Mouse (Mus musculus) spleen, postnatal 36 days (tissue): ENCODE results near the gene Zscan26.
"Not testable (repeated sequence)": the region's sequence is repeated elsewhere in the genome, so short reads cannot be mapped to it uniquely, and the experiment has no call there.

Experiments used
- DNase-seq, 2 experiments: peaks; one replicate each; pipeline ENCODE4 v3.0.0; 2022; ENCODE audit warnings: low spot score in 2 of 2, mixed read lengths in 1 of 2

Zscan26 gene

DNA sequence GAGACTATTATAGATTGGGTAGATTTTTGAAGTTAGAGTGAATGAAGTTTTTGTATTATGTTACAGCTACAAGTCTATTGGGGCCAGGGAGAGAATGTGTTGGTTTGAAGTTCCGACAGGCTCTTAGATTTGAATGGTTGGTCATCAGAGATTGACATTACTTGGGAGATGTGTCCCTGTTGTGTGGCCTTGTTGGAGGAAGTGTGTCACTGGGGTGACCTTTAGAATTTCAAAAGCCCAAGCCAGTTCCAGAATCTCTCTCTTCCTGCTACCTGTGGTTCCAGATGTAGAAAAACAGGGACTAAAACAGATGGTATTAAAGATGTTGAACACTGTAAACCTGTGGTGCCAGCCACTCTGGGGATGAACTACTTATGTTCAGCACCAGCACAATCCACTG, 25.9 kb downstream of the Zscan26 start:
- no peak for DNase-seq

DNA sequence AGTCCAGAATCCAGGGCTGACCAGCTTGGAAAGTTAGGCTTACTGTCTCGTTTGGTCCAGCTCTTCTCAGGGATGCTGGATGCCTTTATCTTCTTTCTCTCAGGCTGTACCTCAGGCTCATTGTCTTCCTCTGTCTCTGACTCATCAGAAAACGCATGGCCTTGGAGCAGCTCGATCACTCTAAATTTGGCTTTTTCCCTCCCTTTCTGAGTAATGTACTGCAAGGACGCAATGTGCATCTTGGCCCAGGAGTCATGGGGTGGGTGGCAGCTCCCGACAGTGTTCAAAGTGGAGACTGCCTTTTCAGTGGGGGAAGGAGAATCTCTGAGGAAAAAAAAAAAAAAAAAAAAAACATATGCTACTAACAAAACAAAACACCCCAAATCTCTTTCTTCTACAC, 30.2 kb downstream of the Zscan26 start:
- no peak for DNase-seq

DNA sequence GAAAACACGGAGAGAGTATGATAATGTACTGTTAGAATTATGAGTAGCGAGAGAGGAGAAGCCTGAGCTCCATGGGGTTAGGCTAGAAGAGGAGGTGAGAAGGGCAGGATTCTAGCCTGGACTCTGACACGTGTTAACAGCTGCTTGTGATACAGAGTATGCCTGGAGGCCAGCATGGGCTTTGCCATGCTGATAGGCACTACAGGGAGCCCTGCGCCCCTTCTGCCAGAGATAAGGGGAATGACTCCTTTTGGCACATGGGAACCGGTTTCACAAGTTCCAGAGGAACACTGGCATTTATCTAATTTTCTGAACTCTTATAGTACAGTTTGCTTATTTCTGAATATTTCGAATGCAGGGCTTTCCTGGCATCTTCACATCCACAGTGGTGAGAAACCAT, 34.7 kb downstream of the Zscan26 start:
- DNase-seq, result no peak

DNA sequence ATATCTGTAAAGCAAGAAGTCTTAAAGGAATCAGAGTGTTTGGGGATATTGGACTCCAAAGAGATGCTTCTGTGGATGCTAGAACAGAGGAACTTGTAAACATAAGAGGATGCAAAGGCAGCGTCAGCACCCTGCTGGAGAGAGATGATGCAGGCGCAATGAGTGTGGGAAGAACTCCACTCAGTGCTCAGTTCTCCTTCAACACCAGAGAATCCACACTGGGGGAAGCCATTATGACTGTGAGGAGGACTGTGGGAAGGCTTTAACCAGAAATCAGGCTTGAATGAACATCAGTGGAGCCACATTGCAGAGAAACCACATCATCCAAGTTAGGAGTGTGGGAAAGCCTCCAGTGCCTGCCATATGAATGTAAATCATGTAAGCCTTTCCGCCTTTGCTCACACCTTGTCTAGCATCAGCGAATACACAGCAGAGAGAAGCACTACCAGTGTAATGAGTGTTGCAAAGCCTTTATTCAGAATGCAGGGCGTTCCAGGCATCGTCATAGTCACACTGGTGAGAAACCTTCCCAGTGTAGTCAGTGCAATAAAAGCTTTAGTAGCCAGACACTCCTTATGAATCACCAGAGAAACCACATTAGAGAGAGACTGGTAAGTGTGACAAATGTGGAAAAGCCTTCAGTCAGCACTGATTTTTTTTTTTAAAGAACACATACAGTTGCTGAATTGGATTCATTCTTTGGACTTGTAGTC, 36.1 kb downstream of the Zscan26 start:
- no peak for DNase-seq

DNA sequence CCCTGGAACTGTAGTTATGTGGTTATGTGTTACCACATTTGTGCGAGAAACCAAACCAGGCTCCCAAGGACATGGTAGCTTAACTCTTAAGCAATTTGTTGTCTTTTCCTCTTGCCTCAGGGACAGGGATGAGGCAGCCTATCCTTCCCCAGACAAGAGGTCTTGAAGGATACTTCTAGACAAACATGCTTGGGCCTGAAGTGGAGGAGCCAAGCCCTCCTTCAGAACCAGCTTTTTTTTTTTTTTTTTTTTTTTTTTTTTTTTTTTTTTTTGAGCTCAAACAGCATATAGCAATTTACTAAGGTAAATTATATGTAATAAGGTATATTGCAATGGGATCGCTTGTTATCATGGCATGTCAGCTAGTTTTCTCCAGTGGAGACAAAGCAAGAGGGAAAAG, 37.8 kb downstream of the Zscan26 start:
- no peak for DNase-seq

DNA sequence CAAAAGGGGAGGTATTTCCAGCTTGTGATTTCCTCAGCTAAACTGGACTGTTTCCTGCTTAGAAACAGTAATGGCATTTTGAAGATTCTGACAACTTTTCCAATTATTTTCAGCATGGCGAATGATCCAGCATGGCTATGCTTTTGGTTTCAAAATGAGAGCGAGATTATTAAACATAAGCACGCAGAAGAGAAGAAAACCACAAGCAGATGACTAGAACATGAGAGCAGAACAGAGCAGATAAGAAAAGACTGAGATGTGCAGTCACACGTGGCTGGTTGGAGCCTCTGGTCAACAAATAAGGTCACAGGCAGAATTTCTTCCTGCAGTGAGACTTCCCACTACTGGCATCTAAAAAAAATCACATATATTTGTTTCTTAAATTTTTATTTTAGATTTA, 38.3 kb downstream of the Zscan26 start:
- no peak for DNase-seq

DNA sequence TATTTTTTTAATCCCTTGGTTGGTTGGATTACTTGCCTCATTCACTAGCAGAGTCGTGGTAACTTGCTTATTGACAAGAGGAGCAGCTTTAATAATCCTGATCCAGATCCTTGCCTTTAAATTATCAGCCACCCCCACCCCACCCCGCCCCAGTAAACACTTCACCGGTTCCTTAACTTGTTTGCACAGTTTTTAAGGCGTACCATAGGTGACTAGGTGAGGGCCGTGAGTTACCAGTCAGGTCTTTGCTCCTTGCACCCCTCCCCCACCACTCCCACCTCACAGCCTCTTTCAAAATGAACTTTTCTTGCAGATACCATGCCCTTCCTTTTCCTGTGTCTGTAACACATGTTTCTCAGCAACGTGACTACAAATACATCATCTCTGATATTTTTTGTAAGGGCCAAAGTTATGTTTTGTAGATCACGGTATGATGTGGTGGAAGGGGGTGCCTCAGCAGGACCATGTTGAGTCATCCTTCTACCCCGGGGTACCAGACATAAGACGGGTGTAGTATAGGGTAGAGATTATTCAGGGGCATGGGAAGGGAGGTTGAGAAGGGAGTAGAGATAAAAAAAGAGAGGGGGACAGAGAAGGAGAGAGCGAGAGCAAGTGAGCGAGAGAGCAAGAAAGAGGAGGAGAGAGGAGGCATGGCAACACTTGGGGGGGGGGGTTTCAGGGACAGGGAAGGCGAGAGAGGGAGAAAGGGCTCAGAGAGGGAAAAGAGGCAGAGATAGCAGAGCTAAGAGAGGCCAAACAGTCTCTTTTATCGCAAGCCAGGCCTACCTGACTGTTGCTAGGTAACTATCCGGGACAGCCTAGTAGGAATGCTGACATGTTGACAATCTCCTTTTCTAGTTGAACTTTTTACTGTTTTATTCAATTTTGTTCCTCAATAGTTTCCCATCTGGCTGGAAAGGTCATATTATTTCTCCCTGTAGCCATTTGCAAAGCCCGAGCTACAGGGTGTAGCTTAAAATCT, 39.0 kb downstream of the Zscan26 start:
- no peak for DNase-seq

DNA sequence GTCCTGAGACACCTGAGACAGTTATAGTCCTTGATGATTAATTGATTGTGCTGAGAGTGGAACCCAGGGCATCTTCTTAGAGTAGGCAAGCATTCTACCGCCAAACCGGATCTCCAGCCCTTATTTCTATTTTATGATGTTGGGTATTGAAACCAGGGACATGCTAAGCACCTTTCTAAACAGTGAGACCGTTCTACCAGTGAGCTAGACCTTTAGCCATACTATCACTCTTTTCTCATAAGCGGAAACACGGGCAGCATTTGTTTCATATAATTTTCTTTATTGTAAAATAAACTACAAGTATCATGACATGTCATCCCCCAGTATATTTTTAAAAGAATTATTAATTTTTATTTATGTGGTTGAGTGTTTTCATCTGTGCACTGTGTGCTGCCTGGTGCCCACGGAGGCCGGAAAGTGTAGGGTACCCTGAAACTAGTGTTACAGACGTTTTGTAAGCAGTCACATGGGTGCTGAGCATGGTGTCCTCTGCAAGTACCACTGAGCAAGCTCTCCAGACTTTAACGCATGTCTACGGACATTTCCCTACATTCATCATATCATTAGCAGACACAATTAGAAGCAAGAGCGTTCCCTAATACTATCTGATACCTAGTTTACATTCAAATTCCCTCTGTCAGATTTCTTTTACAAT, 44.6 kb downstream of the Zscan26 start:
- no peak for DNase-seq

DNA sequence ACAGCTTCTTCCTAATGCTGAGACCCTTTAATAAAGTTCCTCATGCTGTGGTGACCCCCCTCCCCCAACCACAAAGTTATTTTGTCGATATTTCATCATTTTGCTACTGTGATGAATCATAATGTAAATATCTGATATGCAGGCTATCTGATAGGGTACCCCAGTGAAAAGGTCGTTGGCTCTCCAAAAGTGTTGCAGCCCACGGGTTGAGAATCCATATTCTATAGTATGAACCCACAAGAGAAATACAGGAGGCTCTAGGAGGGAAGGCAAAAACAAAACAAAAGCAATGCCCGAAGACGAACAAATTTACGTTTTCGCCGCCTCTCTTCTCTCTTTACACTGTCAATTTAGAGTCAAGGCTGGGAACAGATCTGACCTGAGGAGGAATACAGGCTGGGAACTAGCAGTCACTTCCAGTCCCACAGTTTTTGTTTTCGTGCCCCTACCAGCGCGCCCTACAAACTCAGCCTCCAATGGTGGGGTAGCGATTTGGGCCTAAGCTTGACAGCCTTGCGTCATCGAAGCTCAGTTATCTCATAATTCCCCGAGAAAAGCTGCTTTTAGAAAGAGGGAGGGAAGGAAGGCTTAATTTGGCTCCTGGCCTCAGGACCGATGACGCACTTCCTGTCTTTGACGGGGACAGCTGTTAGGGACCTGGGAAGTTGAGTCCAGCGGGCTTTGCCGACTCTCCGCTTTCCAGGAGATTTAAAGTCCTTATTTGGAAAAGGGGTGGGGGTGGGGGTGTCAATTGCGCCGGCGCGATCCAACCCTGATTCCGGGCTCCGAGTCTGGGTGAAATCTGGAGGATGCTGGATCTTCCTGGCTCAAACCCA, 45.3 kb downstream of the Zscan26 start:
- DNase-seq, result peak; percentile 48 to 50

DNA sequence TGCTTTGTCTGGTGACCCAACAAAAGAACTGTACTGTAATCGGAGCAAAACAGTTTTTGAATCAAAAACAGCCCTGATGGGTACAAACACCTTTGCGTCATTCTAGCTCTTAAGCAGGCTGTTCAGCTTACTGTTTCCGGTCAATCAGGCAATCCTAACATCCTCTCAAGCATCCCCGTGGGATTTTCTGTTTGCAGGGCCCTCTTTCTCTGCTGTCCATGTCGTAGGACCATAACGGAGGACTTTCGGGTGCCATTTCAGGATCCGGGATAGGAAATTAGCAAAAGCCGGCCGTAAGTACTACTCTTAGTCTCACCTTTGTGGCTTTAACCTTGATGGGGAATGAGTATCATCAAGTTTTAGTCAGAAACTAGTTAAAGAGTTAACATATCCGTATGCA, 46.2 kb downstream of the Zscan26 start:
- DNase-seq, result no peak

DNA sequence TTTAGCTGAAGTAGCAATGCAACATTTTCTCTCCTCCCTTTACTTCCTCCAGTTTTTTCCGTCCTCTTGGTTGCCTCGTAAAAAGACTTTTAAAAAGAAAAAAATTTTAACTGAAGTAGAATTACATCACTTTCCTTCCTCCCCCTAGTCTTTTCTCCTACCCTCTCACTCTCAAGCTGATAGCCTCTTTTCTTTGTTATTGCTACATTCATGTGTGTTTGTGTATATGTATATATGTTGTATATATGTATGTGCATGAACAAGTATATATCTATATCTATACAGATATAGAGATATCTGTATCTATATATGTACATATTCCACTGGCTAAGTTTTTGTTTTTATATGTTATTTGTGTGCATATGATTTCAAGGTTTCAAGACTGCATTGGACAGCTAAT, 50.7 kb downstream of the Zscan26 start:
- DNase-seq, result no peak

DNA sequence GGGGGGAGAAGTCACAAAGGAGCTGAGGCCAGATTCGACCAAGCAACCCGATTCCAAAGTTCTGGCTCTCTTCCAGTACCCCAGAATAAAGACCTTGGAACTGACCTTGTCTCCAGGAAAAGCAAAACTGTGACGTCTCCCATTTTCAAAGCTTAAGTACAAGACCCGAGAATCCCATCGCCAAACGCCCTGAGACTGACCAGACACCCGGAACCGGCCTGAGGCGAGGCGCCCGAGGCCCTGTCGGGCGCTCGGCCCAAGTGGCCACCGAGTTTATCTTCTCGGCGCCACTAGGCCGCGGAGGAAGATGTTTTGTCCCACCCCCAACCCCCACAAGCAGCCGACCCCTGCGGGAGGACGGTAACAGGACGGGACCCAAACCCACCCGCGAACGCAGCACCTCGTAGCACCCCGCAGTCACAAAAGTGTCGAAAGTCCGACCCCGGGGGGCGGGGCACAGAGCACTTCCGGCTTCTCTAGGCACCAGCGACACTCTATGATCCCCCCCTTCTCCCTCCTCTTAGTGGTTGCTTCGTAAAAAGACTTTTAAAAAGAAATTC, 51.2 kb downstream of the Zscan26 start, which contains the start of gene Zkscan3:
Zkscan3 (minus strand) TSS at position 469 of the 560 bp plus-strand sequence.
- peak; percentile 75 to 80 for DNase-seq

DNA sequence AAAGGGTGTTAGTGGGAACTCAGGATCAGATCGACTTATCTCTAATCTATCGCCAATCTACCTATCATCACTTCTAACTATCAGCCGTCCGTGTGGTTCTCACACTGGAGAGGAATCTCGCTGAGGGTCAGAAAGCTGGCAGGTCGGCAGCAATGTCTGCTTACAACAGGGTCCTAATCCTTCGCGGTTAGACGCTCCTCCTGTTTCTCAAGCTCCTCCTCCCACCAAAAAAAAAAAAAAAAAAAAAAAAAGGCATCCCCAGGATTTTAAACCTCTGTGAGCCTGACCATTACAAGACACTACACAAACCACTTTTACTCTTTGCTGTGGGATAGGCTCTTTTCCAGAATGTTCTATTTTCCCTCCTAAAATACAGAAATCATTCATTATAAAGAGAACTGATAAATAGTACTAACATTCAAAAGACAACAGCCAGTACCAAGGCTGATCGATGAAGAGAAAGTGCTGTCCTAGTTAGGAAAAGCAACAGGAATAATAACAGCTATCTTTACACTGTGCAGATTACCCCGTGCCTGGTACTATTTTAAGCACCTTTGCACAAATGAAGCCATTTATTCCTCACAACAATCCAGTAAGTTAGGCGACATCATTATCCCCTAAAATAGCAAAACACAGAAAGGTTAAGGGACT, 51.8 kb downstream of the Zscan26 start:
- no peak for DNase-seq

DNA sequence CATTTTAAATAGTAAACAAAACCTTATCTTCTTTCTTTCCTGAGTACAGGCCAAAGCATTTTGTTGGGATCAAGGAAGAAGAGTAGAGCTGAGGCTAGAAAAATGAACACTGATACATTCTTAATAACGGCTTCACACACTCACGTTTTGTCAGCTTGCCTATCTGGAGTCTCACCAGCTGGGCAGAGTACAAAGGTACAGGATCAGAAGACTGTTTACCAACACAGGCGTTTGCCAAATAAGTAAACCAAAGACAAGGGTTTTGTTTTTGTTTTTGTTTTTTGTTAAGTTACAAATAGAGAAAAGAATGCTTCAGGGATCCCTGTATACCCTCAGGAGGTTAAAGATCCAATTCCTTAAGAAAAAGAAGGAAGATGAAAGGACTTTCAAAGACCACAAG, 52.4 kb downstream of the Zscan26 start:
- DNase-seq, result no peak

DNA sequence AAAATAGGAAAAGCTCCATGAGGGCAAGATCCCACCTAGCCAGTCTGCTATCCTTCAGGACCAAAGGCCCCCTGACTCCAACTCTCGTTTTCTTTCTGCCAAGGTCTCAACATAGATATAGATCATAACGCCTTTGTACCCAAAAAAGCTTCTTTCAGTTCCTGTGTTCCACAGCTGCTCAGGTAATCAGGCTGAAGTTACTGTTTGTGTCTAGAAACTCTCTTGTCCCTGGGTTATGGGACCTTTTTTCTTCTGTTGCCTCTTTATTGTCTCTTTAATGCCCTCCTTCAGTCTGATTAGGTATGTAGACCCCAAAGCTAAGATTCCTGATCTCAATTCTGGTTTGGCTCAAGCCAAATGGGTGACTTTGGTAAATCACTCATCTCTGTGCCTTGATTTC, 56.0 kb downstream of the Zscan26 start:
- DNase-seq, result no peak

DNA sequence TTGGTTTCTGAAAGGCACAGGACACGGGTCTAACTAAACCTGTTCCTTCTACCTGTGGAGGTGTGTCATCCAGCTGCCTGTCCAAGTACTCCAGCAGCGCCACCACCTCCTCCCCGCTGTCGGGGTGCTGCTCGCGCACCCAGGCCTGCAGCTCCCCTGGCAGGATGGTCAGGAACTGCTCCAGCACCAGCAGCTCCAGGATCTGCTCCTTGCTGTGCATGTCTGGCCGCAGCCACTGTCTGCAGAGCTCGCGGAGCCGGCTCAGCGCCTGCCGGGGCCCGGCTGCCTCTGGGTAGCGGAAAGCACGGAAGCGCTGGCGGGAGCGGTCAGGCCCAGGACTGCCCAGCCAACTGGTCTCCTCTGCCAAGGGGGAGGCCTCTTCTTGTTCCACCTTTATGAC, 57.5 kb downstream of the Zscan26 start:
- not testable (repeated sequence) for DNase-seq

DNA sequence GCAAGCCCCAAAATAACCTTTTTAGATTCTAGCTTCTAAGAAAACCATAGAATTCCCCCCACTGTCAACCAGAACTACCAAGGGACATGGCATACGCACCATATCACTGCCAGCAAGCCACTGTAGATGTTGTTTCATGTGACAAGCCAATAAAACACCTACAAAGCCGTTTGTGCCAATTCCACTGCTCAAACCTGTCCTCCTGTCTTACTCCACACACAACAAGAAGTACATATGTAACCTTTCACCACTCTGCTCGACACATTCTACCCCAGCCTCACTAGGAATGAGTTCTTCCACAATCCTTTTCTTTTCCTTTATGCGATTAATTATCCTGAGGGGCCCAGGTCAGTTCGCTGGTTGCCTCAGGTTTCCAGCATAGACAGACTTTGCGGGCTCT, 57.9 kb downstream of the Zscan26 start:
- no peak for DNase-seq

DNA sequence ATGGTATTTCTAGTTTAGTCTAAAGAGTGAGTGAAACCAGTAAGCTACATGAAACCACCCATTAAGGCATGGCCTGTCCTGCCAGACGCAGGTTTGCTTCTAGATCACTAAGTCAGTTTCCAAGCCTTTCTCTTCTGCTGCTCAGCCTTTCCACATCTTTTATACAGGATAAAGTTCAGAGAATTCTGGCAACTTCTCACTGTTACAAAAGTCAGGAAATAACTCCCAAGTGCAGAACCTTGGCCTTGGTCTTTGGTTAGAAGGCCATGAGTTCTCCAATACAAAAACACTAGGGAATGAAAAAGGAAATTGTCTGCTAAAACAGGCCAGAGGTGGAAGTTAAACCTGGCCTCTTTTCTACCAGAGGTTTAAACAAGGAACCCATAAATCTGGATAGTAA, 58.3 kb downstream of the Zscan26 start:
- DNase-seq, result no peak
